Mouse (Mus musculus) CH12.LX (cell line): ENCODE results near the gene 0610030E20Rik. TPM values are rescaled to one million over a fixed set of nuclear protein-coding genes. Genes with fewer than 3 reads are reported as not detected.

Source experiments
- DNase-seq: peaks from one replicate; pipeline ENCODE4 v3.0.0-alpha.2; 2013; ENCODE audit errors: extremely low read depth
- H3K27ac ChIP-seq: 2 replicates; pipeline ENCODE4 v1.5.1; 2012; ENCODE audit warnings: low read depth, mild to moderate bottlenecking, control low read depth, moderate library complexity; ENCODE audit not compliant: insufficient read depth
- H3K27me3 ChIP-seq: replicated peaks from 2 replicates; pipeline ENCODE3; 2012; ENCODE audit warnings: inconsistent platforms
- H3K36me3 ChIP-seq, 2 experiments: replicated peaks in 1 of 2; 2 replicates each; pipeline versions ENCODE3 to v1.6.1; 2012; ENCODE audit warnings: inconsistent platforms in 1 of 2, low read length in 1 of 2, mild to moderate bottlenecking in 1 of 2, mixed read lengths in 1 of 2, moderate library complexity in 1 of 2; ENCODE audit not compliant: control insufficient read depth in 1 of 2, insufficient read depth in 1 of 2
- H3K4me1 ChIP-seq, 2 experiments: 2 replicates each; pipeline ENCODE4 v1.6.1; 2012; ENCODE audit warnings: inconsistent platforms in 1 of 2, moderate library complexity in 1 of 2; ENCODE audit not compliant: insufficient read depth in 2 of 2, control insufficient read depth in 1 of 2
- H3K4me2 ChIP-seq: 2 replicates; pipeline ENCODE4 v1.6.1; 2012; ENCODE audit warnings: low read depth, mild to moderate bottlenecking, control low read depth; ENCODE audit not compliant: poor library complexity, insufficient read depth, severe bottlenecking
- H3K4me3 ChIP-seq, 3 experiments: fragments of 150-350 bp in 1 of 3; sonication (generic) in 1 of 3; replicated peaks in 1 of 3; 2 replicates each; pipeline versions ENCODE3 to v1.5.1; 2011 to 2012; ENCODE audit warnings: low read depth in 2 of 3, low read length in 2 of 3, mild to moderate bottlenecking in 2 of 3, moderate library complexity in 2 of 3, control low read depth in 1 of 3, improper control_type of control experiment in 1 of 3, inconsistent platforms in 1 of 3, mixed read lengths in 1 of 3; ENCODE audit not compliant: poor library complexity in 1 of 3
- H3K79me2 ChIP-seq: replicated peaks from 2 replicates; pipeline ENCODE4 v1.6.1; 2012; ENCODE audit warnings: mild to moderate bottlenecking, moderate library complexity; ENCODE audit not compliant: control insufficient read depth, poor library complexity, insufficient read depth, severe bottlenecking; ENCODE audit errors: extremely low read depth
- H3K9ac ChIP-seq: 2 replicates; pipeline ENCODE4 v1.6.1; 2012; ENCODE audit warnings: low read depth, mild to moderate bottlenecking, control low read depth, moderate library complexity; ENCODE audit not compliant: insufficient read depth
- H3K9me3 ChIP-seq: replicated peaks from 2 replicates; pipeline ENCODE3; 2012; ENCODE audit warnings: low read length, inconsistent platforms, mixed read lengths
- CHD1 ChIP-seq: IDR thresholded peaks from 2 replicates; pipeline ENCODE4 v1.6.1; 2012; ENCODE audit warnings: low read depth, low read length, improper control_type of control experiment, inconsistent platforms
- ELF1 ChIP-seq: IDR thresholded peaks from 2 replicates; pipeline ENCODE4 v1.6.1; 2014; ENCODE audit warnings: low read depth, mild to moderate bottlenecking, inconsistent platforms, low read length, improper control_type of control experiment
- EP300 ChIP-seq: IDR thresholded peaks from 2 replicates; pipeline ENCODE4 v1.6.1; 2011; ENCODE audit warnings: low read length, improper control_type of control experiment
- ETS1 ChIP-seq: conservative IDR thresholded peaks from 2 replicates; pipeline ENCODE4 v1.6.1; 2012; ENCODE audit warnings: low read depth, mild to moderate bottlenecking, inconsistent platforms, low read length, improper control_type of control experiment, moderate library complexity
- GABPA ChIP-seq: IDR thresholded peaks from 2 replicates; pipeline ENCODE4 v1.6.1; 2012; ENCODE audit warnings: low read depth, low read length, improper control_type of control experiment, inconsistent platforms; ENCODE audit not compliant: insufficient replicate concordance
- HCFC1 ChIP-seq: IDR thresholded peaks from 2 replicates; pipeline ENCODE4 v1.6.1; 2012; ENCODE audit warnings: low read depth, mild to moderate bottlenecking, inconsistent platforms, low read length, improper control_type of control experiment
- IRF4 ChIP-seq: IDR thresholded peaks from 2 replicates; pipeline ENCODE4 v1.6.1; 2014; ENCODE audit warnings: low read depth, mild to moderate bottlenecking, inconsistent platforms, low read length, improper control_type of control experiment
- JUN ChIP-seq: IDR thresholded peaks from 2 replicates; pipeline ENCODE4 v1.6.1; 2011; ENCODE audit warnings: low read depth, mild to moderate bottlenecking, low read length, improper control_type of control experiment, moderate library complexity; ENCODE audit not compliant: insufficient read depth
- JUND ChIP-seq: conservative IDR thresholded peaks from 2 replicates; pipeline ENCODE4 v1.6.1; 2011; ENCODE audit warnings: low read depth, low read length, improper control_type of control experiment
- MAZ ChIP-seq: IDR thresholded peaks from 2 replicates; pipeline ENCODE4 v1.6.1; 2012; ENCODE audit warnings: low read depth, mild to moderate bottlenecking, inconsistent platforms, low read length, improper control_type of control experiment, moderate library complexity
- MEF2A ChIP-seq: IDR thresholded peaks from 2 replicates; pipeline ENCODE4 v1.6.1; 2014; ENCODE audit warnings: low read depth, mild to moderate bottlenecking, inconsistent platforms, low read length, improper control_type of control experiment, borderline replicate concordance
- MXI1 ChIP-seq: IDR thresholded peaks from 2 replicates; pipeline ENCODE4 v1.6.1; 2011; ENCODE audit warnings: mild to moderate bottlenecking, low read depth, low read length, improper control_type of control experiment
- MYC ChIP-seq: IDR thresholded peaks from 2 replicates; pipeline ENCODE4 v1.6.1; 2011; ENCODE audit warnings: low read depth, mild to moderate bottlenecking, improper control_type of control experiment, low read length
- NELFE ChIP-seq: IDR thresholded peaks from 2 replicates; pipeline ENCODE4 v1.6.1; 2011; ENCODE audit warnings: low read depth, low read length, improper control_type of control experiment
- NRF1 ChIP-seq: IDR thresholded peaks from 2 replicates; pipeline ENCODE4 v1.6.1; 2014; ENCODE audit warnings: low read depth, mild to moderate bottlenecking, inconsistent platforms, low read length, improper control_type of control experiment, moderate library complexity
- PAX5 ChIP-seq: IDR thresholded peaks from 2 replicates; pipeline ENCODE4 v1.6.1; 2012; ENCODE audit warnings: low read length, inconsistent platforms, mixed read lengths
- RAD21 ChIP-seq: IDR thresholded peaks from 2 replicates; pipeline ENCODE4 v1.6.1; 2011; ENCODE audit warnings: low read depth, mild to moderate bottlenecking, low read length, improper control_type of control experiment, moderate library complexity
- SIN3A ChIP-seq: IDR thresholded peaks from 2 replicates; pipeline ENCODE4 v1.6.1; 2012; ENCODE audit warnings: low read length, improper control_type of control experiment, inconsistent platforms
- SMC3 ChIP-seq: IDR thresholded peaks from 2 replicates; pipeline ENCODE4 v1.6.1; 2011; ENCODE audit warnings: low read depth, low read length, improper control_type of control experiment
- TBP ChIP-seq: conservative IDR thresholded peaks from 2 replicates; pipeline ENCODE4 v1.6.1; 2011; ENCODE audit warnings: low read depth, low read length, improper control_type of control experiment
- TCF12 ChIP-seq: IDR thresholded peaks from 2 replicates; pipeline ENCODE4 v1.6.1; 2014; ENCODE audit warnings: low read depth, mild to moderate bottlenecking, inconsistent platforms, low read length, improper control_type of control experiment
- UBTF ChIP-seq: IDR thresholded peaks from 2 replicates; pipeline ENCODE4 v1.6.1; 2012; ENCODE audit warnings: low read depth, mild to moderate bottlenecking, inconsistent platforms, low read length, improper control_type of control experiment, moderate library complexity
- ZMIZ1 ChIP-seq: IDR thresholded peaks from 2 replicates; pipeline ENCODE4 v1.6.1; 2012; ENCODE audit warnings: low read depth, mild to moderate bottlenecking, inconsistent platforms, low read length, improper control_type of control experiment
- ZNF384 ChIP-seq: IDR thresholded peaks from 2 replicates; pipeline ENCODE4 v1.6.1; 2012; ENCODE audit warnings: low read depth, low read length, improper control_type of control experiment, inconsistent platforms
- dilution Hi-C: fragments of 300-500 bp; cut with MboI; formaldehyde crosslinking; loops from 2 replicates; pipeline ENCODE4 v1.14.3; 2020; ENCODE audit warnings: low sequenced_read_pairs; ENCODE audit not compliant: extremely low pct_unique_long_range_greater_than_20kb, extremely low pct_ligation_motif_present
- in situ Hi-C: fragments of 300-500 bp; cut with MboI; formaldehyde crosslinking; loops from 3 replicates; pipeline ENCODE4 v1.14.3; 2019; ENCODE audit warnings: low sequenced_read_pairs, low pct_ligation_motif_present, low pct_unique_long_range_greater_than_20kb, mixed read lengths
- polyA plus RNA-seq: library from polyadenylated mRNA; unstranded; fragments of >175 nt; gene quantifications from 2 replicates; pipeline ENCODE4 v1.2.1, GENCODE M21; 2012; ENCODE audit warnings: low read depth; ENCODE audit not compliant: insufficient read length
- total RNA-seq, 2 experiments: library from RNA; depleted of rRNA; stranded (reverse); fragments of 300-350 nt in 1 of 2; fragments of >200 nt in 1 of 2; gene quantifications; 2 replicates each; pipeline ENCODE4 v1.2.3; 2012 to 2014

Gene 0610030E20Rik
- total and polyA plus RNA-seq, 3 experiments, result 7.2 to 16.9 (median 11.7) TPM

GRCm38 (mm10) chr6:72333111-72333510 lies 14.0 kb upstream of the 0610030E20Rik start:
- 0 out of 4 replicates have a peak, but pooled peaks cover 0 to 4% of the 10 kb centered on the region in 2 experiments for H3K4me1 ChIP-seq
- H3K9ac ChIP-seq, result no peak overlapping the region
- H3K9me3 ChIP-seq, result no peaks in the 10 kb centered on the region
- in situ Hi-C loops (no loop called here), dilution Hi-C loops (no loop called here)
- H3K27me3 ChIP-seq, result no peaks in the 10 kb centered on the region
- H3K79me2 ChIP-seq, result no peaks in the 10 kb centered on the region; the same call in 1 of the 2 replicates
- DNase-seq, result no peak
- H3K36me3 ChIP-seq, result peaks cover 70 to 97% of the 10 kb centered on the region in 2 experiments
- TF ChIP-seq PAX5, result no peak
- TF ChIP-seq ETS1, result no peak
- TF ChIP-seq MEF2A, result no peak
- TF ChIP-seq ZMIZ1, result no peak
- no peak for TF ChIP-seq SIN3A
- TF ChIP-seq MAZ, result no peak
- TF ChIP-seq MXI1, result no peak
- TF ChIP-seq IRF4, result no peak
- no peak for TF ChIP-seq SMC3
- TF ChIP-seq JUND, result no peak
- no peak for TF ChIP-seq CHD1
- TF ChIP-seq MYC, result no peak
- no peak for TF ChIP-seq JUN
- no peak for TF ChIP-seq HCFC1
- TF ChIP-seq ELF1, result no peak
- TF ChIP-seq GABPA, result no peak
- TF ChIP-seq, all 38 proteins: peak for 0
- H3K27ac ChIP-seq, result no peak overlapping the region
- no peak overlapping the region for H3K4me3 ChIP-seq
- no peak overlapping the region for H3K4me2 ChIP-seq

DNA sequence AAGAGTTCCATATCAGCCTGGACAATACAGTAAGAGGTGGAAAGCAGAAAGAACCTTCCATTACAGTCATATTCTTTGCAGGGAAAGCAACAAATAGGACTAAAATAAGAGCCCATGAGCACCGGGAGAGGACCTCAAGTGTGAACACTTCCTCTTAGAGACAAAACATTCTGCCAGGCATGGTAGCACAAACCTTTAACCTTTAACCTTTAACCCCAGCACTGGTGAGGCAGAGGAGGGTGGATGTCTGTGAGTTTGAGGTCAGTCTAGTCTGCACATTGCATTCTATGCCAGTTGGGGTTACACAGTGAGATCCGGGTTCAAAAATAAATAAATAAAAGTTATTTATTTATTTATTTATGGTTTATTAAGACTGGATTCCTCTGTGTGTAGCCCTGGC lies 6.6 kb upstream of the 0610030E20Rik start:
- Histone ChIP-seq H3K4me2 (no peak overlapping the region), H3K36me3 (peaks cover 43 to 70% of the 10 kb centered on the region in 2 experiments), H3K9ac (no peak overlapping the region), H3K79me2 (peaks cover 40% of the 10 kb centered on the region), H3K27me3 (no peaks in the 10 kb centered on the region), H3K27ac (no peak overlapping the region), H3K9me3 (no peaks in the 10 kb centered on the region), H3K4me3 (no peak overlapping the region), H3K4me1 (peaks cover 2 to 29% of the 10 kb centered on the region in 2 experiments; a peak in 3 of 4 replicates)
- DNase-seq, result no peak
- in situ Hi-C loops, result no loop called here
- TF ChIP-seq RAD21 (no peak), NELFE (no peak), NRF1 (no peak), PAX5 (no peak), ZNF384 (no peak), TBP (no peak), TCF12 (no peak), UBTF (no peak), MEF2A (no peak), EP300 (no peak), CHD1 (no peak)
- dilution Hi-C loops, result no loop called here
